Mouse (Mus musculus) small intestine, adult 2 months (tissue): Measurements from ENCODE around the gene Ropn1l. TPM values are rescaled to one million over a fixed set of nuclear protein-coding genes. Genes with fewer than 3 reads are reported as not detected.

ENCODE experiments used
- H3K27ac ChIP-seq: fragments of 200-500 bp; 2 replicates; pipeline ENCODE4 v1.5.1; 2012; ENCODE audit warnings: low read depth, low read length, control low read depth, inconsistent platforms; ENCODE audit not compliant: insufficient read depth
- H3K27me3 ChIP-seq: fragments of 200-500 bp; 2 replicates; pipeline ENCODE4 v1.6.1; 2012; ENCODE audit warnings: mild to moderate bottlenecking, moderate library complexity, low read length, inconsistent platforms; ENCODE audit not compliant: control insufficient read depth, insufficient read depth
- H3K36me3 ChIP-seq: fragments of 200-500 bp; 2 replicates; pipeline ENCODE4 v1.6.1; 2012; ENCODE audit warnings: mild to moderate bottlenecking, low read length, control low read depth, inconsistent platforms; ENCODE audit not compliant: control insufficient read depth, insufficient read depth
- H3K4me1 ChIP-seq: fragments of 200-500 bp; 2 replicates; pipeline ENCODE4 v1.6.1; 2012; ENCODE audit warnings: low read length, inconsistent platforms, mixed read lengths; ENCODE audit not compliant: control insufficient read depth, insufficient read depth, insufficient read length
- H3K4me3 ChIP-seq: fragments of 200-500 bp; 2 replicates; pipeline ENCODE4 v1.5.1; 2012; ENCODE audit warnings: low read depth, mild to moderate bottlenecking, control low read depth, inconsistent platforms, low read length, moderate library complexity
- CTCF ChIP-seq: fragments of 200-500 bp; IDR thresholded peaks from 2 replicates; pipeline ENCODE4 v1.5.1; 2012; ENCODE audit warnings: low read depth, mild to moderate bottlenecking, control low read depth, inconsistent platforms, low read length, moderate library complexity, mixed read lengths; ENCODE audit not compliant: insufficient replicate concordance, insufficient read length; ENCODE audit errors: extremely low read depth
- POLR2A ChIP-seq: fragments of 200-500 bp; IDR thresholded peaks from 2 replicates; pipeline ENCODE4 v1.6.1; 2012; ENCODE audit warnings: low read depth, mild to moderate bottlenecking, control low read depth, inconsistent platforms, low read length, moderate library complexity
- WGBS: fragments of 180-500 bp; shearing (Covaris S2); methylation state at CpG from one replicate; pipeline ENCODE4 v1.1.7; 2018; 5-methylcytosine and 5-hydroxymethylcytosine counted together
- polyA plus RNA-seq: library from polyadenylated mRNA; depleted of rRNA; stranded (reverse); fragments of >200 nt; gene quantifications from 2 replicates; pipeline ENCODE4 v1.2.3, GENCODE M21; 2012

Gene Ropn1l
- polyA plus RNA-seq, 1 experiment, result 0.22 TPM

GRCm38 (mm10) chr15:31406881-31407280 is 46.7 kb downstream of the Ropn1l start:
- Histone ChIP-seq H3K4me1 (no peaks in the 10 kb centered on the region; the same call in 1 of the 2 replicates), H3K27ac (no peak overlapping the region), H3K4me3 (no peak overlapping the region), H3K27me3 (no peaks in the 10 kb centered on the region), H3K36me3 (no peaks in the 10 kb centered on the region)
- no peak for TF ChIP-seq POLR2A
- TF ChIP-seq CTCF, result no peak
- WGBS, result 64% methylated on average over 5 of the region's 5 CpGs

- H3K27me3 ChIP-seq, result no peaks in the 10 kb centered on the region
- no peak overlapping the region for H3K27ac ChIP-seq
- no peaks in the 10 kb centered on the region; the same call in 1 of the 2 replicates for H3K4me1 ChIP-seq
- no peak for TF ChIP-seq POLR2A
- TF ChIP-seq CTCF, result no peak
- no peaks in the 10 kb centered on the region for H3K36me3 ChIP-seq
- H3K4me3 ChIP-seq, result no peak overlapping the region
- 85% methylated on average over 8 of the region's 8 CpGs for WGBS
Observed at GRCm38 (mm10) chr15:31404346-31404745, 49.2 kb downstream of the Ropn1l start.

GRCm38 (mm10) chr15:31402200-31402892 is 51.2 kb downstream of the Ropn1l start:
- H3K27ac ChIP-seq, result no peak overlapping the region
- H3K4me1 ChIP-seq, result no peaks in the 10 kb centered on the region
- WGBS, result 78% methylated on average over 12 of the region's 12 CpGs
- no peaks in the 10 kb centered on the region for H3K27me3 ChIP-seq
- H3K4me3 ChIP-seq, result no peak overlapping the region
- TF ChIP-seq CTCF (no peak), POLR2A (no peak)
- H3K36me3 ChIP-seq, result no peaks in the 10 kb centered on the region

- H3K4me1 ChIP-seq, result no peaks in the 10 kb centered on the region
- 25% methylated on average over 3 of the region's 3 CpGs for WGBS
- H3K4me3 ChIP-seq, result no peak overlapping the region
- no peaks in the 10 kb centered on the region for H3K27me3 ChIP-seq
- H3K27ac ChIP-seq, result no peak overlapping the region
- no peaks in the 10 kb centered on the region for H3K36me3 ChIP-seq
- no peak for TF ChIP-seq CTCF
- no peak for TF ChIP-seq POLR2A
Observed at GRCm38 (mm10) chr15:31400974-31401373, 52.6 kb downstream of the Ropn1l start.

- 96% methylated on average over 13 of the region's 13 CpGs for WGBS
- Histone ChIP-seq H3K4me3 (no peak overlapping the region), H3K27me3 (no peaks in the 10 kb centered on the region), H3K36me3 (no peaks in the 10 kb centered on the region), H3K27ac (no peak overlapping the region), H3K4me1 (no peaks in the 10 kb centered on the region)
- TF ChIP-seq CTCF (no peak), POLR2A (no peak)
Observed at GRCm38 (mm10) chr15:31398769-31399168, 54.8 kb downstream of the Ropn1l start.

- Histone ChIP-seq H3K4me1 (no peaks in the 10 kb centered on the region), H3K27me3 (no peaks in the 10 kb centered on the region), H3K36me3 (no peaks in the 10 kb centered on the region), H3K4me3 (no peak overlapping the region), H3K27ac (no peak overlapping the region)
- WGBS, result 69% methylated on average over 3 of the region's 3 CpGs
- TF ChIP-seq CTCF (peak; percentile 5; the same call in 1 of the 2 replicates), POLR2A (no peak)
Observed at GRCm38 (mm10) chr15:31397379-31397778, 56.2 kb downstream of the Ropn1l start.

- Histone ChIP-seq H3K36me3 (no peaks in the 10 kb centered on the region), H3K27me3 (no peaks in the 10 kb centered on the region), H3K27ac (no peak overlapping the region), H3K4me1 (no peaks in the 10 kb centered on the region), H3K4me3 (no peak overlapping the region)
- TF ChIP-seq CTCF, result no peak
- TF ChIP-seq POLR2A, result no peak
- WGBS, result 75% methylated on average over 5 of the region's 5 CpGs
Observed at GRCm38 (mm10) chr15:31396755-31397154, 56.8 kb downstream of the Ropn1l start.

GRCm38 (mm10) chr15:31395986-31396385 is 57.6 kb downstream of the Ropn1l start:
- no peaks in the 10 kb centered on the region for H3K27me3 ChIP-seq
- no peaks in the 10 kb centered on the region for H3K4me1 ChIP-seq
- TF ChIP-seq CTCF (no peak), POLR2A (no peak)
- H3K4me3 ChIP-seq, result no peak overlapping the region
- no peaks in the 10 kb centered on the region for H3K36me3 ChIP-seq
- 88% methylated on average over 4 of the region's 4 CpGs for WGBS
- H3K27ac ChIP-seq, result no peak overlapping the region
